Mouse (Mus musculus): ENCODE results near the gene Dscaml1. TPM values are rescaled to one million over a fixed set of nuclear protein-coding genes. Genes with fewer than 3 reads are reported as not detected.

The Dscaml1 gene
- polyA plus RNA-seq, 1 experiment: not detected

- Histone ChIP-seq H3K27ac (ENCODE audit: insufficient read depth, low read length) (no peak overlapping the region), H3K4me3 (ENCODE audit: insufficient read depth, low read length) (no peak overlapping the region), H3K4me1 (ENCODE audit: control insufficient read depth, insufficient read depth, low read length) (no peaks in the 10 kb centered on the region)
- TF ChIP-seq POLR2A (IDR thresholded peaks at IDR 0.05; ENCODE audit: low read depth, low read length) (no peak), CTCF (IDR thresholded peaks at IDR 0.05; ENCODE audit: borderline replicate concordance, insufficient read depth, low read length) (no peak)
Measured at GRCm38 (mm10) chr9:45710300-45710699, 283.9 kb downstream of the Dscaml1 start.

- no peak overlapping the region for H3K27ac ChIP-seq (ENCODE audit: insufficient read depth, low read length)
- TF ChIP-seq POLR2A (IDR thresholded peaks at IDR 0.05; ENCODE audit: low read depth, low read length) (no peak), CTCF (IDR thresholded peaks at IDR 0.05; ENCODE audit: borderline replicate concordance, insufficient read depth, low read length) (no peak)
- no peak overlapping the region for H3K4me3 ChIP-seq (ENCODE audit: insufficient read depth, low read length)
- no peaks in the 10 kb centered on the region for H3K4me1 ChIP-seq (ENCODE audit: control insufficient read depth, insufficient read depth, low read length)
Measured at GRCm38 (mm10) chr9:45715387-45715786, 289.0 kb downstream of the Dscaml1 start.

GRCm38 (mm10) chr9:45719997-45720396 lies 293.6 kb downstream of the Dscaml1 start:
- TF ChIP-seq POLR2A (IDR thresholded peaks at IDR 0.05; ENCODE audit: low read depth, low read length) (no peak), CTCF (IDR thresholded peaks at IDR 0.05; ENCODE audit: borderline replicate concordance, insufficient read depth, low read length) (no peak)
- no peak overlapping the region for H3K27ac ChIP-seq (ENCODE audit: insufficient read depth, low read length)

GRCm38 (mm10) chr9:45731851-45732250 lies 305.4 kb downstream of the Dscaml1 start:
- Histone ChIP-seq H3K27ac (ENCODE audit: insufficient read depth, low read length) (no peak overlapping the region), H3K4me1 (ENCODE audit: control insufficient read depth, insufficient read depth, low read length) (no peaks in the 10 kb centered on the region), H3K4me3 (ENCODE audit: insufficient read depth, low read length) (no peak overlapping the region)
- TF ChIP-seq CTCF (IDR thresholded peaks at IDR 0.05; ENCODE audit: borderline replicate concordance, insufficient read depth, low read length): no peak
- no peak for TF ChIP-seq POLR2A (IDR thresholded peaks at IDR 0.05; ENCODE audit: low read depth, low read length)

More at GRCm38 (mm10) chr9:45719997-45720396, 293.6 kb downstream of the Dscaml1 start:
- H3K4me1 ChIP-seq (ENCODE audit: control insufficient read depth, insufficient read depth, low read length): no peaks in the 10 kb centered on the region
- H3K4me3 ChIP-seq (ENCODE audit: insufficient read depth, low read length): no peak overlapping the region

- TF ChIP-seq CTCF (IDR thresholded peaks at IDR 0.05; ENCODE audit: borderline replicate concordance, insufficient read depth, low read length): no peak
- Histone ChIP-seq H3K27ac (ENCODE audit: insufficient read depth, low read length) (no peak overlapping the region), H3K4me1 (ENCODE audit: control insufficient read depth, insufficient read depth, low read length) (no peaks in the 10 kb centered on the region), H3K4me3 (ENCODE audit: insufficient read depth, low read length) (no peak overlapping the region)
Measured at GRCm38 (mm10) chr9:45733246-45733645, 306.8 kb downstream of the Dscaml1 start.

GRCm38 (mm10) chr9:45739001-45739701 lies 312.7 kb downstream of the Dscaml1 start:
- no peaks in the 10 kb centered on the region for H3K4me1 ChIP-seq (ENCODE audit: control insufficient read depth, insufficient read depth, low read length)
- no peak overlapping the region for H3K27ac ChIP-seq (ENCODE audit: insufficient read depth, low read length)
- no peak overlapping the region for H3K4me3 ChIP-seq (ENCODE audit: insufficient read depth, low read length)
- TF ChIP-seq CTCF (IDR thresholded peaks at IDR 0.05; ENCODE audit: borderline replicate concordance, insufficient read depth, low read length): no peak
- TF ChIP-seq POLR2A (IDR thresholded peaks at IDR 0.05; ENCODE audit: low read depth, low read length): no peak

- Histone ChIP-seq H3K4me3 (ENCODE audit: insufficient read depth, low read length) (no peak overlapping the region), H3K4me1 (ENCODE audit: control insufficient read depth, insufficient read depth, low read length) (no peaks in the 10 kb centered on the region), H3K27ac (ENCODE audit: insufficient read depth, low read length) (no peak overlapping the region)
- TF ChIP-seq CTCF (IDR thresholded peaks at IDR 0.05; ENCODE audit: borderline replicate concordance, insufficient read depth, low read length) (no peak), POLR2A (IDR thresholded peaks at IDR 0.05; ENCODE audit: low read depth, low read length) (no peak)
Measured at GRCm38 (mm10) chr9:45739702-45740583, 313.5 kb downstream of the Dscaml1 start.

- no peak for TF ChIP-seq CTCF (IDR thresholded peaks at IDR 0.05; ENCODE audit: borderline replicate concordance, insufficient read depth, low read length)
- no peak for TF ChIP-seq POLR2A (IDR thresholded peaks at IDR 0.05; ENCODE audit: low read depth, low read length)
- Histone ChIP-seq H3K27ac (ENCODE audit: insufficient read depth, low read length) (no peak overlapping the region), H3K4me1 (ENCODE audit: control insufficient read depth, insufficient read depth, low read length) (no peaks in the 10 kb centered on the region), H3K4me3 (ENCODE audit: insufficient read depth, low read length) (no peak overlapping the region)
Measured at GRCm38 (mm10) chr9:45740584-45740980, 314.2 kb downstream of the Dscaml1 start.

GRCm38 (mm10) chr9:45745451-45745850 lies 319.0 kb downstream of the Dscaml1 start:
- TF ChIP-seq POLR2A (IDR thresholded peaks at IDR 0.05; ENCODE audit: low read depth, low read length) (no peak), CTCF (IDR thresholded peaks at IDR 0.05; ENCODE audit: borderline replicate concordance, insufficient read depth, low read length) (no peak)
- no peaks in the 10 kb centered on the region for H3K4me1 ChIP-seq (ENCODE audit: control insufficient read depth, insufficient read depth, low read length)
- H3K27ac ChIP-seq (ENCODE audit: insufficient read depth, low read length): no peak overlapping the region
- H3K4me3 ChIP-seq (ENCODE audit: insufficient read depth, low read length): no peak overlapping the region

GRCm38 (mm10) chr9:45749917-45750316 lies 323.5 kb downstream of the Dscaml1 start:
- Histone ChIP-seq H3K27ac (ENCODE audit: insufficient read depth, low read length) (no peak overlapping the region), H3K4me3 (ENCODE audit: insufficient read depth, low read length) (no peak overlapping the region), H3K4me1 (ENCODE audit: control insufficient read depth, insufficient read depth, low read length) (peaks cover 2% of the 10 kb centered on the region; the same call in 1 of the 2 replicates)
- no peak for TF ChIP-seq POLR2A (IDR thresholded peaks at IDR 0.05; ENCODE audit: low read depth, low read length)
- TF ChIP-seq CTCF (IDR thresholded peaks at IDR 0.05; ENCODE audit: borderline replicate concordance, insufficient read depth, low read length): no peak
